Mouse (Mus musculus) brain, adult 2 months (tissue): ENCODE data around the gene Lingo1.

Experiments used
- DNase-seq: peaks from one replicate; pipeline ENCODE4 v3.0.0; 2011; ENCODE audit warnings: low read depth, low spot score

The Lingo1 gene

GRCm38 (mm10) chr9:56727703-56728684 lies 68.3 kb downstream of the Lingo1 start:
- DNase-seq: peak; percentile 77

- peak; percentile 83 for DNase-seq
Measured at GRCm38 (mm10) chr9:56725814-56726213, 70.5 kb downstream of the Lingo1 start.

- DNase-seq: no peak
Measured at GRCm38 (mm10) chr9:56722089-56722825, 74.0 kb downstream of the Lingo1 start.

GRCm38 (mm10) chr9:56718984-56719383 lies 77.3 kb downstream of the Lingo1 start:
- DNase-seq: peak; percentile 67

GRCm38 (mm10) chr9:56716565-56716964 lies 79.7 kb downstream of the Lingo1 start:
- DNase-seq: peak; percentile 52

GRCm38 (mm10) chr9:56716066-56716465 lies 80.2 kb downstream of the Lingo1 start:
- DNase-seq: peak; percentile 76

- DNase-seq: no peak
Measured at GRCm38 (mm10) chr9:56714391-56714790, 81.9 kb downstream of the Lingo1 start.

GRCm38 (mm10) chr9:56712667-56713369 lies 83.5 kb downstream of the Lingo1 start:
- DNase-seq: peak; percentile 93

- DNase-seq: peak; percentile 72
Measured at GRCm38 (mm10) chr9:56710958-56711357, 85.3 kb downstream of the Lingo1 start.

GRCm38 (mm10) chr9:56706482-56707085 lies 89.7 kb downstream of the Lingo1 start:
- DNase-seq: no peak

GRCm38 (mm10) chr9:56701394-56701793 lies 94.9 kb downstream of the Lingo1 start:
- DNase-seq: peak; percentile 50

- peak; percentile 46 for DNase-seq
Measured at GRCm38 (mm10) chr9:56700866-56701265, 95.4 kb downstream of the Lingo1 start.

GRCm38 (mm10) chr9:56698715-56699370 lies 97.4 kb downstream of the Lingo1 start:
- DNase-seq: no peak

GRCm38 (mm10) chr9:56694079-56694478 lies 102.2 kb downstream of the Lingo1 start:
- DNase-seq: peak; percentile 83

- peak; percentile 41 for DNase-seq
Measured at GRCm38 (mm10) chr9:56691226-56691625, 105.0 kb downstream of the Lingo1 start.

GRCm38 (mm10) chr9:56690679-56691078 lies 105.6 kb downstream of the Lingo1 start:
- DNase-seq: no peak

GRCm38 (mm10) chr9:56687490-56687889 lies 108.8 kb downstream of the Lingo1 start:
- DNase-seq: peak; percentile 58

GRCm38 (mm10) chr9:56687145-56687477 lies 109.2 kb downstream of the Lingo1 start:
- no peak for DNase-seq

GRCm38 (mm10) chr9:56686339-56687144 lies 109.7 kb downstream of the Lingo1 start:
- DNase-seq: peak; percentile 94

GRCm38 (mm10) chr9:56682826-56683225 lies 113.4 kb downstream of the Lingo1 start:
- DNase-seq: no peak
